Mouse (Mus musculus) forebrain, embryonic 10.5 days (tissue): ENCODE measurements around the gene Tpsg1. TPM values are rescaled to one million over a fixed set of nuclear protein-coding genes. Genes with fewer than 3 reads are reported as not detected.

Source experiments
- DNase-seq: peaks from one replicate; pipeline ENCODE4 v3.0.0-alpha.2; 2017; ENCODE audit warnings: low spot score; ENCODE audit errors: extremely low spot score
- H3K27ac ChIP-seq: fragments of 300-500 bp; sonication (generic); 2 replicates; pipeline ENCODE4 v1.5.1; 2016; ENCODE audit warnings: mild to moderate bottlenecking
- H3K27me3 ChIP-seq: fragments of 300-500 bp; sonication (generic); 2 replicates; pipeline ENCODE4 v1.6.1; 2016; ENCODE audit warnings: mild to moderate bottlenecking; ENCODE audit not compliant: poor library complexity, severe bottlenecking
- H3K36me3 ChIP-seq: fragments of 300-500 bp; sonication (generic); replicated peaks from 2 replicates; pipeline ENCODE4 v1.6.1; 2016; ENCODE audit warnings: mild to moderate bottlenecking, moderate library complexity
- H3K4me1 ChIP-seq: fragments of 300-500 bp; sonication (generic); 2 replicates; pipeline ENCODE4 v1.6.1; 2016
- H3K4me3 ChIP-seq: fragments of 300-500 bp; sonication (generic); 2 replicates; pipeline ENCODE4 v1.5.1; 2016; ENCODE audit warnings: mild to moderate bottlenecking, moderate library complexity
- H3K9me3 ChIP-seq: fragments of 300-500 bp; sonication (generic); 2 replicates; pipeline ENCODE4 v1.6.1; 2016; ENCODE audit warnings: mild to moderate bottlenecking, moderate library complexity
- WGBS: fragments of 180-500 bp; shearing (Covaris S2); methylation state at CpG from one replicate; pipeline ENCODE4 v1.1.7; 2016; 5-methylcytosine and 5-hydroxymethylcytosine counted together
- polyA plus RNA-seq: library from polyadenylated mRNA; unstranded; fragments of >200 nt; fragmentation: Nextera tagmentation; extraction: Ambion mirVana; gene quantifications from 2 replicates; pipeline ENCODE4 v1.2.1, GENCODE M21; 2016

Gene Tpsg1
- polyA plus RNA-seq, 1 experiment from 2014 or later, result not detected

DNA sequence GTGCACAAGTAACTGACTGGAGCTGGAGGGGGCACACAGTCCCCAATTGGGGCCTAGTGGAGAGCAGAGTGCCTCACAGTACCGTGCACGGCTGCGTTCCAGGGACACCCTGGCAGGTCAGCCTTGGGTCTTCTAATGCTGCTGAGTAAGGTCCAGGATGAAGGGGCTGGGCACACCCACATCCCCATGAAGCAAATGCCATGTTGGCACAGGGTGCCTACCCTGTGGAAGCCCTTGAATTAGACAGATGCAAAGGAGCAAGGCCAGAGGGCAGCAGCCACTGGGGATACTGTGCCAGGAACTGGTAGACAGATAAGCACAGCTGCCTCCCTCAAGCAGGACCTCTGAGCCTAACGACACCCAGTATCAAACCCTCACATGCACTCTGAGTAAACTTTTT is 25.5 kb downstream of the Tpsg1 start:
- no peaks in the 10 kb centered on the region for H3K9me3 ChIP-seq
- H3K27ac ChIP-seq, result no peak overlapping the region
- H3K36me3 ChIP-seq, result peaks cover 9% of the 10 kb centered on the region
- no peak overlapping the region for H3K4me3 ChIP-seq
- WGBS, result 88% methylated on average over 4 of the region's 4 CpGs
- DNase-seq, result no peak
- H3K27me3 ChIP-seq, result peaks cover 42% of the 10 kb centered on the region
- H3K4me1 ChIP-seq, result peaks cover 19% of the 10 kb centered on the region

DNA sequence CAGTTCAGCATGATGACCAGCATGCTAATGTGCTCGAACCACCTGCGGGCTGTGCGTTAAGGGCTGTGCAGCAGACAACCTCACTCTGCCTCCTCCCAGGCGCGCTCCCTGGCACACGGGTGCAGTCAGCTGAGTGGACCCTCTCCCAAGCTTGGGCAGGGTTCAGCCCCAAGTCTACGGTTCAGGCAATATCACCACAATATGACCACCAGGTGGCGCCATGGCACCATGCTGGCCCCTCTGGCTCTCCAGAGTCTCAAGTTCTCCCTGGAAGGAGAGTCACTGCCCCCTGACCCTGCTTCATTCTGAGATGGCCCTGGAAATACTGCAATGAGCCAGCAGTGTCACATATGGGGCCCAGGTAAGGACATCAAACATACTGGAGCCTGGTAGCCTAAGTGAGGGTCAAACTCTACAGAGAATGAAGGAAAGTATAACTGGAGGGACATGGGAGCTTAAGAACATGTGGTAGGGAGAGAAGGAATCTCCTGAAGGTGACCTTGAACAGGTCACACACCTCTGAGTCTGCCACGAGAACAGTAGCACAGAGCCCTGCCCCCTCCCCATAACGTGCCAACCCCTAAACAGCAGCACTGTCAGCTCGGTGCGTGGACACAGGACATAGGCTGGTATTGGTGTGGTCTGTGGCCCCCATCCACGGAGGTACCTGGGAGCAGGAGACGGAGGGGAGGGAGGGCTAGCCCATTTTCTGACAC is 28.9 kb downstream of the Tpsg1 start:
- peaks cover 43% of the 10 kb centered on the region for H3K4me1 ChIP-seq
- peak; percentile 84 for DNase-seq
- peaks cover 77% of the 10 kb centered on the region for H3K27me3 ChIP-seq
- H3K4me3 ChIP-seq, result no peak overlapping the region
- H3K9me3 ChIP-seq, result no peaks in the 10 kb centered on the region
- 32% methylated on average over 14 of the region's 14 CpGs for WGBS
- H3K36me3 ChIP-seq, result 0 out of 2 replicates have a peak, but pooled peaks cover 3% of the 10 kb centered on the region
- no peak overlapping the region for H3K27ac ChIP-seq

DNA sequence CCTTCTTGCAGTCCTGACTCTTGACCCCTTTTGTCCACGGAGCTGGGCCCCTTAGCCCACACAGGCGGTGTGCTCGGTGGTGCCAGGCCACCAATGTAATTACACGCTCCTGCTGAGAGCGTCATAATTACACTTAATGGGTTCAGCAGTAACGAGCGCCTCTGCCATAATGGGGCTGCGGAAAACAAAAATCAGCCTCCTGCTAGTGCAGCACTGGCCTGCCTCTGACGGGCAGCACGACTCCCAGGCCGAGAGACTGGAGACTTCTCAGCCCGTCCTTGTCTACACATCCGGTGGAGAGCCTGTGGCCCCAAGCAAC is 29.4 kb downstream of the Tpsg1 start:
- H3K27me3 ChIP-seq, result peaks cover 82% of the 10 kb centered on the region
- WGBS, result 29% methylated on average over 13 of the region's 13 CpGs

DNA sequence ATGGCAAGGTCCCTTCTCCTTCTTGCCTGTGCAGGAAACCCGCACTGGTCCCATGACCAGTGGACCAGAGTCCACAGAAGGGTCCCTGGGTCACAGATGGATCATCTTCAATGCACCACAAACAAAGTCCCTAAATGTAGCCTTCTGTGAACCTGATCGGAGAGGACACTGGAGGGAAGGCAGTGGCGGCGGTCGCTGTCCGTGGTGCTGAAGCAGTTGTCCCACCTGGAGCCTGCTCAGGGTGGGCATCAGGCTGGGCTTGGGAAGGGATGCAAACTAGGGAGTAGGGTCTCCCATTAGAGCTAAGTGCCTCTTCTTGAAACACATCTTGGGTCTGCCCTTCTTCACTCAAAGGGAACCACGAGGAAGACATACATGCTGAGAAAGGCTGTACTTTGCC is 31.4 kb downstream of the Tpsg1 start:
- peaks cover 66% of the 10 kb centered on the region for H3K4me1 ChIP-seq
- peaks cover 99% of the 10 kb centered on the region for H3K27me3 ChIP-seq
- H3K27ac ChIP-seq, result no peak overlapping the region
- no peaks in the 10 kb centered on the region for H3K36me3 ChIP-seq
- H3K9me3 ChIP-seq, result no peaks in the 10 kb centered on the region
- 8% methylated on average over 7 of the region's 7 CpGs for whole genome bisulfite sequencing
- DNase-seq, result peak; percentile 72
- H3K4me3 ChIP-seq, result no peak overlapping the region

More for the DNA sequence above, 29.4 kb downstream of the Tpsg1 start:
- Histone ChIP-seq H3K27ac (no peak overlapping the region), H3K36me3 (0 out of 2 replicates have a peak, but pooled peaks cover 3% of the 10 kb centered on the region), H3K4me3 (no peak overlapping the region), H3K4me1 (peaks cover 47% of the 10 kb centered on the region), H3K9me3 (no peaks in the 10 kb centered on the region)
- no peak for DNase-seq

DNA sequence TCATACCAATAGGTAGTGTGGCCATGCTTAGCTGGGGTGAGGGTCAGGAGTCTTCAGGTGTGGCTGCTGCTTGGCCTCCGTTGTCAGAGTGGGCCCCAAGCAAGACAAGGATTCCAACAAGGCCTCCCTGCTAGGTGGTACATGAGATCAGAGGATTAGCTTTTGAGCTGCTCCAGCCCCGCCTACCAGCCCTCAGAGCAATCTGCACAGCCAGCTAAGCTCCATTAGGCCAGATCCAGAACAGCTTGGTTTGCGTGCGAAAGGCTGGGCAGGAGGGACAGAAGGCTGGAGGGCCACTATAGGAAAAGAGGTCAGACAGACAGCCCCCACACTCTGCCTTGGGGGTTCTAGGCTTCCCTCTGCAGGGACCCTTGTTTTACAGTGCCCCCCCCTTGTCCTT is 32.4 kb downstream of the Tpsg1 start:
- peaks cover 77% of the 10 kb centered on the region for H3K4me1 ChIP-seq
- H3K4me3 ChIP-seq, result no peak overlapping the region
- peaks cover 98% of the 10 kb centered on the region for H3K27me3 ChIP-seq
- H3K36me3 ChIP-seq, result no peaks in the 10 kb centered on the region
- WGBS, result 14% methylated on average over 4 of the region's 4 CpGs
- no peak for DNase-seq
- no peaks in the 10 kb centered on the region for H3K9me3 ChIP-seq
- no peak overlapping the region for H3K27ac ChIP-seq

DNA sequence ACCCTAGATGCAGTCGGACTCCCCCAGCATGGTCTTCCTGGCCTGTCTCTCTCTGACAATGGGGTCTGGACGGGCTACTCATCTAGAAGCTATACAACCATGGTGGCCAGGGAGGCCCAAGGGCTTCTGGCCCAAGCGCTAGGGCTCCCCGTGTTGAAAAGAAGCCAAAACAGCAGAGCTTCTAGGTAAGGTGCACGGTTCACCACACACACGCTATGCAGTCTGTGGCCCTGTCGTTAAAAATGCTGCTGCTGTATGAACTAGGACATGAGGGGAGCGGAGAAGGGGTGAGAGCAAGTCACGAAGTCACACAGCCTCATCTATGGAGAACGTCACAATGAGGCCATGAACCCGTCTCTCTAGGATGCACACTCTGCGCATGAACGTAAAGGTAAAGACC is 33.2 kb downstream of the Tpsg1 start:
- peaks cover 98% of the 10 kb centered on the region for H3K27me3 ChIP-seq
- H3K4me1 ChIP-seq, result peaks cover 84% of the 10 kb centered on the region
- 81% methylated on average over 13 of the region's 13 CpGs for WGBS

DNA sequence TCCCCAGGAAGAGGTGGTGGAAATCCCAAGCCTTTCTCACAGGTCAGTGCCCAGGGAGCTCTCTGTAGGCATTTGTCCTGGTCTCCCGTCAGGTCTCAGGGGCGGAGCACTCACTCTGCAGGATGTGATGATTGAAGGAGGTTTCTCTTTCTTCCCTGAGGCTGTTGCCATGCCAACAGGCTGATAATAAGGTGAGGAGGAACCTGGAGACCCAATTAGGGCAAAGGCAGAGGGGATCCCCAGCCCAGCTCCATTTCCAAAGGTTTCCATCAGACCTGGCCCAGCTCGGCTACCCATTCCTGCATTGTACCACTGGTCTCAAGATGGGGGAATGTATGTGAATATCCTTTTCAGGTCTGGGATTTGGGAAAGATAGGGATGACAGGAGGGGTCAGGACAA is 35.1 kb downstream of the Tpsg1 start:
- H3K27ac ChIP-seq, result no peak overlapping the region
- 13% methylated on average over 3 of the region's 3 CpGs for WGBS
- peaks cover 98% of the 10 kb centered on the region for H3K27me3 ChIP-seq
- H3K36me3 ChIP-seq, result no peaks in the 10 kb centered on the region
- peak overlapping the region; percentile 20; the same call in 1 of the 2 replicates for H3K4me3 ChIP-seq
- DNase-seq, result no peak
- no peaks in the 10 kb centered on the region for H3K9me3 ChIP-seq
- peaks cover 76% of the 10 kb centered on the region for H3K4me1 ChIP-seq

More for the DNA sequence above, 33.2 kb downstream of the Tpsg1 start:
- Histone ChIP-seq H3K4me3 (no peak overlapping the region), H3K36me3 (no peaks in the 10 kb centered on the region), H3K9me3 (no peaks in the 10 kb centered on the region), H3K27ac (no peak overlapping the region)
- DNase-seq, result no peak

DNA sequence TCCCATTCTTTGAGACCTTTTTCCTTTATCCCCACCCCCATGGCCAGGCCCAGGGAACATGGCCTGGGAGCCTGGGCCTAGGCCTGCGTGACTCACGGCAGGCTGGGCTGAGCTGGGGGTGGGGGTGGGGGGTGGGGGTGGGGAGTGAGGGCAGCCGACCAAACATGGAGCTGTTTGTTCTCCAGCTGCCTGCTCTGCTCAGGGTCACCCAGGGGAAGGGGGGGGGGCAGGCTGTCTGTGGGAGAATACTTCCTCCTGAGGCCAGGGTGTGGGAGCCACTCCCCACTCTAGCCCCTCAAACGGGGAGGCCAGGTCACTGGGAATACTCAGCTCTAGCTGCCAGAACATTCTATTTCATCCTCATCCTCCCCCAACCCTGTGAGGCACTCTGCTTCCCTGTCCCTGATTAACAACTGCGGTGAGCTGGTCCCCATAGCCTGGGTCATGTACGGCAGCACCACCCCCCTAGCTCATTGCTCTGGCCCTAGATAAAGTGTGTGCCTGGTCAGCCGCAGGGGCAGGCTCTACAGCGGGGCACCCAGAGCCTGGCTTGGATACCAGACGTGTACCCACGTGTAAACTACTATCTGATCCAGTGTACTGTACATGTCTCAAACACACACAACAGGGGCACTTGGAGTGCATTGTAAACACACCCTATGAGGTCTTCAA is 36.3 kb downstream of the Tpsg1 start:
- no peak for DNase-seq
- WGBS, result 13% methylated on average over 10 of the region's 10 CpGs
- Histone ChIP-seq H3K9me3 (no peaks in the 10 kb centered on the region), H3K4me3 (0 out of 2 replicates have a peak overlapping the region, but pooled peaks have one; percentile 20), H3K36me3 (no peaks in the 10 kb centered on the region), H3K4me1 (peaks cover 76% of the 10 kb centered on the region), H3K27me3 (peaks cover 98% of the 10 kb centered on the region), H3K27ac (peak overlapping the region; percentile 67)

DNA sequence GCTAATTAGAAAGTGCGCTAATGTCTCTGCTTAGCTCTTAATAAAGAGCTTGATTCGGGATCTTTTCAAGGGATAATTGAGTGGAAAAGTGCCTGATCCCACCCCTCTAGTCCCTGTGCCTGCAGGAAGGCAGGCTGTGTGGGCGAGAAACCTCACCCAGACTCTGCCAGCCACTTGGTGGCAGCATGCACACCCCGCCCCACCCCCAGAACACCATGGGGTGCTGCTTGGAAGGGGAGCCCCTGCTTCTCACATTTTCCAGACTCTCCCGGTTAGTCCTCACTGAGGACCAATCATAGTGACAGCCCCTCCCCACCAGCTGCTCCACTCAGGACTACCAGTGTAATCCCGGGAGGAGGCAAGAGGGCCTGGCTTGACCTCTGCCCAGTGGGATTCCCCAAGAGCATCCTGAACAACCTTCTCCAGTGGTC is 37.0 kb downstream of the Tpsg1 start:
- no peaks in the 10 kb centered on the region for H3K36me3 ChIP-seq
- no peaks in the 10 kb centered on the region for H3K9me3 ChIP-seq
- peaks cover 98% of the 10 kb centered on the region for H3K27me3 ChIP-seq
- no peak for DNase-seq
- 9% methylated on average over 6 of the region's 6 CpGs for WGBS
- H3K4me3 ChIP-seq, result no peak overlapping the region
- peak overlapping the region; percentile 67 for H3K27ac ChIP-seq
- peaks cover 83% of the 10 kb centered on the region for H3K4me1 ChIP-seq

DNA sequence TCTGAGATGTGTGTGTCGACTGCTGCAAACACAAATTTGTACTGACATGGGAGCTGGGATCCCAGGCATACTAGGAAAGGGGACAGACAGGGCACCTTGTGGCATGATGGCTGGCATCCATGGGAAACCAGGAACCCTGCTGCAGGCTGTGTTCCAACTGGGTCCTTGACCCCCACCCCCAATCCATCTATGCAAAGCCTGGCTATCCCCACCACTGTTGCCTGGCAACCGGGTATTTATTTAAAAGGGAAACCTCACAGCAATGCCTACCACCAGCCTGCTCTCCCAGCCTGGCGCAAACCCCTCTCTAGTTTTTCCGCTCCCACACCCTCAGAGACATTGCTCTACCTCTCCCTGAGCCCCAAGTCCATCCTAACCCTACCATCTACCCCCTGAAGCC is 38.3 kb downstream of the Tpsg1 start:
- Histone ChIP-seq H3K36me3 (no peaks in the 10 kb centered on the region), H3K4me3 (no peak overlapping the region), H3K27me3 (peaks cover 98% of the 10 kb centered on the region), H3K4me1 (peaks cover 75% of the 10 kb centered on the region), H3K27ac (no peak overlapping the region), H3K9me3 (no peaks in the 10 kb centered on the region)
- DNase-seq, result no peak
- WGBS, result 70% methylated on average over 4 of the region's 4 CpGs

DNA sequence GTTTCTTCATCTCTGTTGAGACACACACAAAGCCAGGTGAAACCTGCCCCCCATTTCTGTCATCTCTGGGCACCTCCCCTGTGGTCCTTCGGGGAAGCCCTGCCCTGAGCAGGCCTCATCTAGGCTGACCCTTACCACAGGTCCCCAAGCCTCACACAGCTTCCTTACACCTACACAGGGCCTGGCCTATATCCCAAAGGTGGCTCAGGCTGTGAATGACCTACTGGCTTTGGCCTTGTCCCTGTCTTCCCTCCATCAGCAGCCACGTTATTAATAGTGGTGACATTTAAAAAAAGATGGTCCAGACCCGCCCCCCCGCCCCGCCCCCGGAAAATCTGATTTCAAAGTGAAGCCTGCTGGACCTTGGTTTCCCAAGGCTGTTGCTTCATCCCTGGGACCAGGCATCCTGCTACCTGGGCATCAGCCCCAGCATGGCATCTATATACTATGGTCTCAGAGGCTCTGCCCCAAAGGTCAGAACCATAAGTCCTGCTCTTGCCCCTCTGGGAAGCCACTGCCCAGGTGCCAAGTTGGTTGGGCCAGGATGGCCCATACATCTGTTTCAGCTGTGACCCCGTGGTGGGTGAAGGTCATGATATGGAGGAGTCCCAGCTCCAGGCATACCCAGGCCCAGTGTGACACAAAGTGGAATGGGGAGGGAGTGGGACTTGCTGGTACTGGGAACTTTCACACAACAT is 39.4 kb downstream of the Tpsg1 start:
- Histone ChIP-seq H3K4me3 (no peak overlapping the region), H3K9me3 (no peaks in the 10 kb centered on the region), H3K27me3 (peaks cover 90% of the 10 kb centered on the region), H3K4me1 (peaks cover 69% of the 10 kb centered on the region), H3K36me3 (no peaks in the 10 kb centered on the region), H3K27ac (no peak overlapping the region)
- DNase-seq, result no peak
- WGBS, result 87% methylated on average over 7 of the region's 7 CpGs

DNA sequence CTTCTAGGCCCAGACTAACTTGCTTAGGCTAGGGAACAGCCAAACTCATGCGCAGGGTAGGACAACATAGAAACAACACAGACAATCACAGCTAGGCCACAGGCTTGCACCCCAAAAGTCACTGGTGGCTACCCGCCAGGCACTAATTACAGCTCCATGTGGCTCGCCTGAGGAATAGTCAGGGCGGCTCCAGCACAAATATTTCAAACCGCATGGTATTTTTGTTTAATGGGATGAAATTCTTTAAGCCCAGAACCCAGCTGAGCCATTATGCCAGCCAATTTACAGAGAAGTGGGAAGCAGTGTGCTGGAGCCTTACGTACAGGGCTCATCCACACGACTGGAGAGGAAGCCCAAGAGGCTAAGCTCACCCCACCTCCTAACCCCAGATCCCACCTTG is 40.5 kb downstream of the Tpsg1 start:
- Histone ChIP-seq H3K4me1 (peaks cover 68% of the 10 kb centered on the region), H3K4me3 (no peak overlapping the region), H3K36me3 (no peaks in the 10 kb centered on the region), H3K27ac (no peak overlapping the region), H3K9me3 (no peaks in the 10 kb centered on the region), H3K27me3 (peaks cover 87% of the 10 kb centered on the region)
- WGBS, result 65% methylated on average over 7 of the region's 7 CpGs
- DNase-seq, result no peak

DNA sequence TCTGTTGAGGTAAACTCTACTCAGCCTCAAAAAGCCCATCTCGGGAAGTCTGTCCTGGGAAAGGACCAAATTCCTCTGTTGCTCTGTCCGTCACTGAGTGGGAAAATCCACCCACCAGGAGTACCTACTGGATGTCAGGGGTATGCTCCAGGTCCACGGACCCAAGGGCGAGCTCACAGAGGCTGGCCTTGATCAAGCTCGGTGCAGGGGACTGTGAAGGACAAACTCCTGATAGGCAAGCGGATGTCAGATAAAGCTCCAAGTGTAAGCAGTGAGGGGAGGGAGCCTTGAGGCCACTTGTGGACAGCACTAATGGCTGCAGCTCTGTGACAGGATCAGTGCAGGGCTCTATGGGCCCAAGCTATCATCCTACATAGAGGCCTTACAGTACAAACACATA is 41.1 kb downstream of the Tpsg1 start:
- peaks cover 81% of the 10 kb centered on the region for H3K27me3 ChIP-seq
- no peak overlapping the region for H3K27ac ChIP-seq
- no peaks in the 10 kb centered on the region for H3K36me3 ChIP-seq
- no peaks in the 10 kb centered on the region for H3K9me3 ChIP-seq
- no peak for DNase-seq
- H3K4me1 ChIP-seq, result peaks cover 68% of the 10 kb centered on the region
- WGBS, result 81% methylated on average over 6 of the region's 6 CpGs
- H3K4me3 ChIP-seq, result no peak overlapping the region
